Mouse (Mus musculus) stomach, postnatal 0 days (tissue): ENCODE measurements around the gene Nudt19.

Experiments used
- CTCF ChIP-seq: IDR thresholded peaks from 2 replicates; pipeline ENCODE4 v1.5.1; 2016; ENCODE audit warnings: antibody characterized with exemption, low read depth, mild to moderate bottlenecking, moderate library complexity
- EP300 ChIP-seq: optimal IDR thresholded peaks from 2 replicates; pipeline ENCODE3; 2016; ENCODE audit warnings: antibody characterized with exemption

DNA sequence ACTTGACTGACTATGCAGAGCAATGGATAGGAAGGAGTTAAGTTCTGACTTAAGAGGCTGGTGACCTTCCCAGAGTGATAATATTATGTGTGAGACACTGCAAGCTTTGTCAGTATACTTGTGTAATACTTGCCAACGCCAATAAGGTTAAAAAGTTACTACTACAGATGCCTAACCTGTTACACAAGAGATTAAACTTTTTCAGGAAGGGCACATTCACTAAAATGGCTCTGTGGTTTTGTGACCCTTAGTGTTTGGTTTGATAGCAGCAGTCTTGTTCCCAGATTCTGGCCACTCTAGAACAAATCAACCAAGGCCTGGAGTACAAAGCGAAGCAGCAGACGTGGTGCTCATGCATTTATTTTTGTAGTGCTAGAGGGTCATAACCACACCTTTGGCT is 1.5 kb upstream of the Nudt19 start:
- TF ChIP-seq CTCF, result no peak
- no peak for TF ChIP-seq EP300
